Comparison of ENCODE assay signal across 12 mouse cellular contexts in the genomic region with DNA sequence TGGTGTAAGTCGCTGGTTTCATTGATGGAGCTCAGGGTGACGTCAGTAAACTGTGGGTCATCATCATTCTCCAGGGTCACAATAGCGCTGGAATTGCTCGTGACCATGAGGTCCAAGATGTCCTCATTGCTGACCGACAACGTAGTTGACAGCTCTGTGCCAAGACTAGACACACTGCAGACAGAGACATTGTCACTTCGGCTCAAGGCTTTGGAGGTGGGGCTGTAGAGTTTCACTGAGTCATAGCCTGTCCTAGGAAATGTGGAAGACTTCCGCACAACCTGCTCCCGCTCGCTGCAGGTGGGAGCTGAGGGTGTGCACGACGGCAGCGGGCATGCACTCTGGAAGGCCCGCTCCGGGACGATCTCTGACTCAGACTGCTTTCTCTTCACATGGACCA.
"Had no signal": no experiment of that assay in that cellular context is flagged by ENCODE, and none has a peak within 500 bp of the region (broad histone marks: within the 10 kb centered on the region; RNA-seq: fewer than 3 reads in every experiment).

No protein-coding gene starts in this region.

- H3K27me3 ChIP-seq: liver, embryonic 13.5 days; lung, embryonic 15.5 days; neural tube, embryonic 15.5 days had no signal

- H3K4me3 ChIP-seq: limb, embryonic 10.5 days; liver, embryonic 13.5 days; lung, embryonic 15.5 days; midbrain, embryonic 10.5 days; myocyte; neural tube, embryonic 15.5 days had no signal

- DNase-seq: kidney, postnatal 10 days; liver, embryonic 13.5 days; liver, postnatal 0 days; midbrain, embryonic 14.5 days; right cerebral cortex, adult 18-20 months; right cerebral cortex, postnatal 25 days; thymus, postnatal 4 days had no signal

- ATAC-seq: liver, postnatal 0 days had no signal

- H3K9me3 ChIP-seq: limb, embryonic 10.5 days; liver, embryonic 13.5 days; lung, embryonic 15.5 days; midbrain, embryonic 10.5 days; neural tube, embryonic 15.5 days had no signal
